Mouse (Mus musculus): ENCODE results near the gene Rhag. TPM values are rescaled to one million over a fixed set of nuclear protein-coding genes. Genes with fewer than 3 reads are reported as not detected.

Rhag gene
- polyA plus RNA-seq, 1 experiment from 2014 or later, result 0.36 TPM

- Histone ChIP-seq H3K4me3 (replicated peaks; ENCODE audit: low read depth, low read length) (peak within 1 kb of the TSS; percentile 60), H3K27me3 (ENCODE audit: insufficient read depth, low read length) (no peaks in the 10 kb centered on the region), H3K4me2 (ENCODE audit: low read length) (peak within 1 kb of the TSS; percentile 63), H3K27ac (peak within 1 kb of the TSS; percentile 42; the same call in 1 of the 2 replicates), H3K9ac (ENCODE audit: low read depth, low read length) (peak within 1 kb of the TSS; percentile 64), H3K4me1 (replicated peaks; ENCODE audit: insufficient read depth, low read length) (no peaks in the 10 kb centered on the region), H3K36me3 (ENCODE audit: insufficient read depth, low read length) (no peaks in the 10 kb centered on the region), H3K9me3 (replicated peaks; ENCODE audit: low read length) (no peaks in the 10 kb centered on the region)
- TF ChIP-seq CTCF (IDR thresholded peaks at IDR 0.05; ENCODE audit: low read depth), result no peak
- DNase-seq (ENCODE audit: low spot score) (peak; percentile 71), ATAC-seq (replicated peaks; ENCODE audit: low FRiP score, low read depth) (peak; percentile 72; the same call in 1 of the 2 replicates)
- WGBS, result under 1% methylated on average over 40 of the region's 40 CpGs
These were observed 69.2 kb downstream of the Rhag start, which contains the start of gene 9130008F23Rik for GRCm38 (mm10) chr17:40879924-40880691. TSS of gene 9130008F23Rik (minus strand) at chr17:40880559.

GRCm38 (mm10) chr17:40882172-40882571, 71.2 kb downstream of the Rhag start:
- Histone ChIP-seq H3K27me3 (ENCODE audit: insufficient read depth, low read length) (no peaks in the 10 kb centered on the region), H3K9me3 (replicated peaks; ENCODE audit: low read length) (no peaks in the 10 kb centered on the region), H3K9ac (ENCODE audit: low read depth, low read length) (no peak overlapping the region), H3K36me3 (ENCODE audit: insufficient read depth, low read length) (no peaks in the 10 kb centered on the region), H3K4me3 (replicated peaks; ENCODE audit: low read depth, low read length) (no peak overlapping the region), H3K4me1 (replicated peaks; ENCODE audit: insufficient read depth, low read length) (no peaks in the 10 kb centered on the region), H3K27ac (no peak overlapping the region), H3K4me2 (ENCODE audit: low read length) (no peak overlapping the region)
- ATAC-seq (replicated peaks; ENCODE audit: low FRiP score, low read depth), result no peak
- 90% methylated on average over 6 of the region's 6 CpGs for WGBS
- no peak for DNase-seq (ENCODE audit: low spot score)
- TF ChIP-seq CTCF (IDR thresholded peaks at IDR 0.05; ENCODE audit: low read depth), result no peak

- H3K27ac ChIP-seq, result no peak overlapping the region
- no peak overlapping the region for H3K9ac ChIP-seq (ENCODE audit: low read depth, low read length)
- DNase-seq (ENCODE audit: low spot score) (no peak), ATAC-seq (replicated peaks; ENCODE audit: low FRiP score, low read depth) (no peak)
- no peaks in the 10 kb centered on the region for H3K27me3 ChIP-seq (ENCODE audit: insufficient read depth, low read length)
- H3K4me3 ChIP-seq (replicated peaks; ENCODE audit: low read depth, low read length), result no peak overlapping the region
- no peaks in the 10 kb centered on the region for H3K4me1 ChIP-seq (replicated peaks; ENCODE audit: insufficient read depth, low read length)
- no peak overlapping the region for H3K4me2 ChIP-seq (ENCODE audit: low read length)
- 75% methylated on average over 4 of the region's 4 CpGs for WGBS
- H3K9me3 ChIP-seq (replicated peaks; ENCODE audit: low read length), result no peaks in the 10 kb centered on the region
- H3K36me3 ChIP-seq (ENCODE audit: insufficient read depth, low read length), result no peaks in the 10 kb centered on the region
- TF ChIP-seq CTCF (IDR thresholded peaks at IDR 0.05; ENCODE audit: low read depth), result no peak
These were observed 74.2 kb downstream of the Rhag start for GRCm38 (mm10) chr17:40885155-40885554.

GRCm38 (mm10) chr17:40887849-40888536, 77.1 kb downstream of the Rhag start:
- Histone ChIP-seq H3K36me3 (ENCODE audit: insufficient read depth, low read length) (no peaks in the 10 kb centered on the region), H3K27ac (no peak overlapping the region), H3K4me3 (replicated peaks; ENCODE audit: low read depth, low read length) (no peak overlapping the region), H3K9ac (ENCODE audit: low read depth, low read length) (no peak overlapping the region), H3K9me3 (replicated peaks; ENCODE audit: low read length) (no peaks in the 10 kb centered on the region), H3K4me2 (ENCODE audit: low read length) (no peak overlapping the region), H3K4me1 (replicated peaks; ENCODE audit: insufficient read depth, low read length) (no peaks in the 10 kb centered on the region), H3K27me3 (ENCODE audit: insufficient read depth, low read length) (no peaks in the 10 kb centered on the region)
- DNase-seq (ENCODE audit: low spot score), result no peak
- 76% methylated on average over 4 of the region's 4 CpGs for WGBS
- no peak for ATAC-seq (replicated peaks; ENCODE audit: low FRiP score, low read depth)
- no peak for TF ChIP-seq CTCF (IDR thresholded peaks at IDR 0.05; ENCODE audit: low read depth)

Other genes starting within 250 kb of the Rhag start
- gene Esp6, start 249.6 kb upstream of the Rhag start, polyA plus RNA-seq (2015; fragmentation: Nextera tagmentation; extraction: Ambion mirVana), result not detected in 2 replicates
- gene Esp4, start 212.5 kb upstream of the Rhag start, polyA plus RNA-seq (2015; fragmentation: Nextera tagmentation; extraction: Ambion mirVana), result not detected in 2 replicates
- not detected in 2 replicates for gene Esp3, start 179.1 kb upstream of the Rhag start, polyA plus RNA-seq (2015; fragmentation: Nextera tagmentation; extraction: Ambion mirVana)
- not detected in 2 replicates for gene Esp1, start 84.0 kb upstream of the Rhag start, polyA plus RNA-seq (2015; fragmentation: Nextera tagmentation; extraction: Ambion mirVana)
- gene Crisp2, start 4.1 kb upstream of the Rhag start, polyA plus RNA-seq (2015; fragmentation: Nextera tagmentation; extraction: Ambion mirVana), result not detected in 2 replicates
- 3.7 and 3.8 TPM in 2 replicates for gene 9130008F23Rik, start 69.4 kb downstream of the Rhag start, polyA plus RNA-seq (2015; fragmentation: Nextera tagmentation; extraction: Ambion mirVana)
- not detected in 2 replicates for gene Glyatl3, start 103.2 kb downstream of the Rhag start, polyA plus RNA-seq (2015; fragmentation: Nextera tagmentation; extraction: Ambion mirVana)
- gene Mut, start 123.6 kb downstream of the Rhag start, polyA plus RNA-seq (2015; fragmentation: Nextera tagmentation; extraction: Ambion mirVana), result 63.0 and 64.0 TPM in 2 replicates
- gene Cenpq, start 123.9 kb downstream of the Rhag start, polyA plus RNA-seq (2015; fragmentation: Nextera tagmentation; extraction: Ambion mirVana), result 19.0 and 21.9 TPM in 2 replicates

Measured in kidney, postnatal 0 days (tissue).